Mouse (Mus musculus) adrenal gland, postnatal 14 days (tissue): ENCODE measurements around the gene Rtn4ip1. TPM values are rescaled to one million over a fixed set of nuclear protein-coding genes. Genes with fewer than 3 reads are reported as not detected.
"Not testable (repeated sequence)": the region's sequence is repeated elsewhere in the genome, so short reads cannot be mapped to it uniquely, and the experiment has no call there.

Experiments used
- DNase-seq: peaks from one replicate; pipeline ENCODE4 v3.0.0; 2021; ENCODE audit warnings: mixed read lengths
- total RNA-seq: library from RNA; stranded (reverse); gene quantifications from 2 replicates; pipeline ENCODE4 v1.2.3, GENCODE M21; 2021

Gene Rtn4ip1
- total RNA-seq, 1 experiment from 2014 or later, result 31.6 TPM

GRCm38 (mm10) chr10:43928596-43928995, 27.0 kb downstream of the Rtn4ip1 start:
- no peak for DNase-seq

GRCm38 (mm10) chr10:43939136-43939662, 37.6 kb downstream of the Rtn4ip1 start:
- no peak for DNase-seq

GRCm38 (mm10) chr10:43943736-43944135, 42.1 kb downstream of the Rtn4ip1 start:
- no peak for DNase-seq

- DNase-seq, result no peak
Observed at GRCm38 (mm10) chr10:43945435-43945834, 43.8 kb downstream of the Rtn4ip1 start.

GRCm38 (mm10) chr10:43953942-43954341, 52.3 kb downstream of the Rtn4ip1 start:
- DNase-seq, result peak; percentile 71

- DNase-seq, result no peak
Observed at GRCm38 (mm10) chr10:43964943-43965342, 63.3 kb downstream of the Rtn4ip1 start.

GRCm38 (mm10) chr10:43973244-43973643, 71.6 kb downstream of the Rtn4ip1 start:
- DNase-seq, result no peak

- peak; percentile 24 for DNase-seq
Observed at GRCm38 (mm10) chr10:43977353-43977752, 75.7 kb downstream of the Rtn4ip1 start.

- DNase-seq, result no peak
Observed at GRCm38 (mm10) chr10:43980080-43980479, 78.5 kb downstream of the Rtn4ip1 start.

- DNase-seq, result not testable (repeated sequence)
Observed at GRCm38 (mm10) chr10:43980742-43981141, 79.1 kb downstream of the Rtn4ip1 start.

- DNase-seq, result no peak
Observed at GRCm38 (mm10) chr10:43982470-43982869, 80.9 kb downstream of the Rtn4ip1 start.

- DNase-seq, result no peak
Observed at GRCm38 (mm10) chr10:43983241-43983640, 81.6 kb downstream of the Rtn4ip1 start.

- DNase-seq, result no peak
Observed at GRCm38 (mm10) chr10:43983866-43984265, 82.3 kb downstream of the Rtn4ip1 start.

GRCm38 (mm10) chr10:43991268-43991667, 89.7 kb downstream of the Rtn4ip1 start:
- DNase-seq, result no peak

- no peak for DNase-seq
Observed at GRCm38 (mm10) chr10:43992506-43992905, 90.9 kb downstream of the Rtn4ip1 start.

GRCm38 (mm10) chr10:43993198-43993597, 91.6 kb downstream of the Rtn4ip1 start:
- peak; percentile 27 for DNase-seq

- DNase-seq, result no peak
Observed at GRCm38 (mm10) chr10:43995858-43996650, 94.4 kb downstream of the Rtn4ip1 start.

GRCm38 (mm10) chr10:43997276-43997675, 95.7 kb downstream of the Rtn4ip1 start:
- no peak for DNase-seq

- no peak for DNase-seq
Observed at GRCm38 (mm10) chr10:43998023-43998422, 96.4 kb downstream of the Rtn4ip1 start.

- DNase-seq, result peak; percentile 25
Observed at GRCm38 (mm10) chr10:43998503-43999082, 97.0 kb downstream of the Rtn4ip1 start.

GRCm38 (mm10) chr10:44000156-44000865, 98.7 kb downstream of the Rtn4ip1 start:
- DNase-seq, result no peak

- DNase-seq, result peak; percentile 37
Observed at GRCm38 (mm10) chr10:44002004-44002940, 100.7 kb downstream of the Rtn4ip1 start.
